Mouse (Mus musculus): Measurements from ENCODE around the gene Filip1l. TPM values are rescaled to one million over a fixed set of nuclear protein-coding genes. Genes with fewer than 3 reads are reported as not detected.

The Filip1l gene
- polyA plus RNA-seq (2014; fragmentation: Illumina TruSeq; extraction: RNeasy Lipid Tissue Mini Kit (QIAGEN cat#74804); ENCODE audit: low read depth, low replicate concordance): 30.2 TPM

DNA sequence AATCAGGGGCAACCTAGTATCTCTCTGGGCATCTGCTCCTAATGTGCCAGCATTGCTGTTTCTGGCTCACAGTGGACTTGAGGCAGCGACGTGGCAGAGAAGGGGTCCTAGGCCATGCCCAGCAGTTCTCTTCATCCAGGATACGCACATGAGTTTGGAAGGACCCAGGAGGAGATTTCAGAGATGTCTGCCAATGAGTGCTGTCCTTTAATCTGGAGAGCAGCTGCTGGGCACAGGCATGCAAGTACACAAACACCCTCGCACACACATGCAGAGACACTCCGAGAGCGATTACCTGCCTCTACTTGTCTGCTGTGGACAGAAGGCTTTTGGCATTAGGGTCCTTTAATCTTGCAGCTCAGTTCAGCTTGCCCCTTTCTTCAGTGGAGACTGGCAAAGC is at the start of gene Filip1l:
TSS of gene Filip1l (plus strand) at position 343 of the 400 bp plus-strand sequence.

GRCm38 (mm10) chr16:57606444-57607227 is 253.7 kb downstream of the Filip1l start, which contains the start of gene Cmss1:
Gene Cmss1, minus strand, starts transcription at chr16:57606864.

Other genes starting within 250 kb of the Filip1l start
- 36.7 TPM for gene Tomm70a, start 231.4 kb upstream of the Filip1l start, polyA plus RNA-seq (2014; fragmentation: Illumina TruSeq; extraction: RNeasy Lipid Tissue Mini Kit (QIAGEN cat#74804); ENCODE audit: low read depth, low replicate concordance)
- 45.7 TPM for gene Nit2, start 185.8 kb upstream of the Filip1l start, polyA plus RNA-seq (2014; fragmentation: Illumina TruSeq; extraction: RNeasy Lipid Tissue Mini Kit (QIAGEN cat#74804); ENCODE audit: low read depth, low replicate concordance)
- 20.6 TPM for gene Tbc1d23, start 121.6 kb upstream of the Filip1l start, polyA plus RNA-seq (2014; fragmentation: Illumina TruSeq; extraction: RNeasy Lipid Tissue Mini Kit (QIAGEN cat#74804); ENCODE audit: low read depth, low replicate concordance)
- not detected for gene Tmem30c, start 60.2 kb upstream of the Filip1l start, polyA plus RNA-seq (2014; fragmentation: Illumina TruSeq; extraction: RNeasy Lipid Tissue Mini Kit (QIAGEN cat#74804); ENCODE audit: low read depth, low replicate concordance)